ENCODE assay signal across 10 mouse cellular contexts in the genomic region with DNA sequence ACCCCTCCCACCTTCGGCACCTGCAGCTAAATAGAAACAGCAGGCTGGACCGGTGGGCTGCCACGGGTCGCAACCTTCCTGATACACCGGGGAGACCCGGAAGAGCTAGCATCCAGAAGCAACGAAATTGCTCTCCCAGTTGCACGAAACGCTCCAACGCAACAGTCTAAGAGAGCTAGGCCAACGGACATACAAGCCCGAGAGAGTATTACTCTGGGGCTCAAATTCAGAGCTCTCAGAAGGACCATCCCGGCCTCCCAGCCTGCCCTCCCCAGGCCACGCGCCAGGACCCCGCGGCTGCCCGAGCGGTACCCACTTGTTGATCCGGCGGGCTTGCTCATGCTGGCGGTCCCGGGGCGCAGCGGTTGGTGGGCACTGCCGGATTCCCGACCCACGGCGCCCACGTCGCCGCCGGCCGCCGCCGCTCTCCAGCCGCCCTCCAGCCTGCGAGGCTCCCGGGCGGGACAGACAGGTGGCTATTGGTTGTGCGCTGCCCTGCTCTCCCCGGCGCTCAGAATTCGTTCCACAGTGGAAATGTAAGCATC. TPM values are rescaled to one million over a fixed set of nuclear protein-coding genes. Genes with fewer than 3 reads are reported as not detected.
DNase-seq lines count a peak whose midpoint lies in the region; ATAC-seq and TF ChIP-seq lines count a peak whose summit lies in the region.
"Had no signal": no experiment of that assay in that cellular context is flagged by ENCODE, and none has a peak within 500 bp of the region (broad histone marks: within the 10 kb centered on the region; RNA-seq: fewer than 3 reads in every experiment).

No protein-coding gene starts in this region.

- peak overlapping the region; percentile 24; the same call in 1 of the 2 replicates for H3K4me3 ChIP-seq in liver, embryonic 11.5 days (ENCODE audit: low read depth, low read length)
- H3K4me3 ChIP-seq in heart, postnatal 0 days (ENCODE audit: low read depth, low read length): peak overlapping the region; percentile 29
- peak overlapping the region; percentile 37 for H3K4me3 ChIP-seq in midbrain, embryonic 16.5 days (ENCODE audit: low read depth, low read length)

- no peak for TF ChIP-seq CTCF in heart, postnatal 0 days (IDR thresholded peaks at IDR 0.05; ENCODE audit: low read depth)

- 1% methylated on average over 44 of the region's 44 CpGs for WGBS in liver, embryonic 11.5 days
- under 1% methylated on average over 44 of the region's 44 CpGs for WGBS in heart, postnatal 0 days
- under 1% methylated on average over 33 of the region's 44 CpGs for WGBS in midbrain, embryonic 16.5 days

- H3K9me3 ChIP-seq in liver, embryonic 11.5 days (ENCODE audit: control insufficient read depth, low read length): no peaks in the 10 kb centered on the region
- 0 out of 2 replicates have a peak, but pooled peaks cover 6% of the 10 kb centered on the region for H3K9me3 ChIP-seq in heart, postnatal 0 days (replicated peaks; ENCODE audit: control insufficient read depth, low read length)
- H3K9me3 ChIP-seq in midbrain, embryonic 16.5 days (replicated peaks; ENCODE audit: control insufficient read depth, low read length, poor library complexity, severe bottlenecking): no peaks in the 10 kb centered on the region

- H3K36me3 ChIP-seq in liver, embryonic 11.5 days (ENCODE audit: control insufficient read depth, insufficient read depth, low read length): no peaks in the 10 kb centered on the region
- no peaks in the 10 kb centered on the region for H3K36me3 ChIP-seq in heart, postnatal 0 days (replicated peaks; ENCODE audit: control insufficient read depth, insufficient read depth, low read length)
- H3K36me3 ChIP-seq in midbrain, embryonic 16.5 days (ENCODE audit: control insufficient read depth, insufficient read depth, low read length): no peaks in the 10 kb centered on the region

- peaks cover 99% of the 10 kb centered on the region for H3K27me3 ChIP-seq in liver, embryonic 11.5 days (replicated peaks; ENCODE audit: control insufficient read depth, insufficient read depth, low read length)
- peaks cover 99% of the 10 kb centered on the region for H3K27me3 ChIP-seq in heart, postnatal 0 days (ENCODE audit: control insufficient read depth, insufficient read depth, low read length)
- peaks cover 32% of the 10 kb centered on the region for H3K27me3 ChIP-seq in midbrain, embryonic 16.5 days (ENCODE audit: control insufficient read depth, insufficient read depth, low read depth, low read length)

- H3K9ac ChIP-seq in liver, embryonic 11.5 days (ENCODE audit: low read depth, low read length): no peak overlapping the region
- H3K9ac ChIP-seq in heart, postnatal 0 days (replicated peaks; ENCODE audit: low read depth, low read length): no peak overlapping the region
- peak overlapping the region; percentile 38; the same call in 1 of the 2 replicates for H3K9ac ChIP-seq in midbrain, embryonic 16.5 days (ENCODE audit: low read depth, low read length)

- DNase-seq in cerebellum, postnatal 25 days: peak; percentile 17 to 19
- no peak for DNase-seq in cerebellum, postnatal 4 days (ENCODE audit: low spot score in 2 of 2)
- DNase-seq in liver, embryonic 11.5 days (ENCODE audit: low spot score): no peak
- no peak for DNase-seq in liver
- DNase-seq in heart, postnatal 0 days (ENCODE audit: low spot score): no peak
- no peak for DNase-seq in yolk sac, embryonic 10.5 days (ENCODE audit: low spot score)
- DNase-seq in left cerebral cortex, adult 18-20 months (ENCODE audit: low spot score in 2 of 2): no peak
- DNase-seq: thymus, postnatal 14 days had no signal

- ATAC-seq in liver, embryonic 11.5 days (replicated peaks; ENCODE audit: low FRiP score): no peak
- ATAC-seq in heart, postnatal 0 days (ENCODE audit: insufficient read depth, low read depth): no peak; the same call in 1 of the 2 replicates
- ATAC-seq in midbrain, embryonic 16.5 days: no peak

- H3K4me2 ChIP-seq in liver, embryonic 11.5 days: no peak overlapping the region
- H3K4me2 ChIP-seq in heart, postnatal 0 days (ENCODE audit: low read depth, low read length): peak overlapping the region; percentile 8; the same call in 1 of the 2 replicates
- H3K4me2 ChIP-seq in midbrain, embryonic 16.5 days (ENCODE audit: low read length): peak overlapping the region; percentile 61

- H3K27ac ChIP-seq in liver, embryonic 11.5 days (ENCODE audit: low read depth, low read length): no peak overlapping the region
- H3K27ac ChIP-seq in heart, postnatal 0 days (ENCODE audit: low read depth): no peak overlapping the region
- no peak overlapping the region for H3K27ac ChIP-seq in midbrain, embryonic 16.5 days (ENCODE audit: low read length)

- TF ChIP-seq EP300 in heart, postnatal 0 days (IDR thresholded peaks at IDR 0.05; ENCODE audit: low read depth): no peak

- H3K4me1 ChIP-seq in liver, embryonic 11.5 days (replicated peaks; ENCODE audit: control insufficient read depth, insufficient read depth, low read length): peaks cover 5% of the 10 kb centered on the region; the same call in 1 of the 2 replicates
- peaks cover 7% of the 10 kb centered on the region; the same call in 1 of the 2 replicates for H3K4me1 ChIP-seq in heart, postnatal 0 days (ENCODE audit: control insufficient read depth, insufficient read depth)
- H3K4me1 ChIP-seq in midbrain, embryonic 16.5 days (ENCODE audit: control insufficient read depth, insufficient read depth, low read length): peaks cover 26% of the 10 kb centered on the region

RNA-seq across cellular contexts. Expression of a gene that starts 0.8 kb away (rescaled TPM):
- not detected in 2 replicates for polyA plus RNA-seq in liver, embryonic 11.5 days (2014; fragmentation: Nextera tagmentation; extraction: Ambion mirVana)
- not detected in 2 replicates for total RNA-seq in heart, postnatal 0 days (2014; rRNA removed; ENCODE audit: low replicate concordance)
- not detected in 2 replicates for polyA plus RNA-seq in heart, postnatal 0 days (2015; fragmentation: Nextera tagmentation; extraction: Ambion mirVana)
- 5.2 and 5.6 TPM in 2 replicates for polyA plus RNA-seq in midbrain, embryonic 16.5 days (2015; fragmentation: Nextera tagmentation; extraction: Ambion mirVana)
- total RNA-seq in left cerebral cortex, adult 18-20 months (2021): 10 to 100 TPM; 13.9 to 14.1 TPM
- polyA plus RNA-seq: neural tube, embryonic 14.5 days had no signal

RNA-seq across cellular contexts. Expression of a gene that starts 1.0 kb away (rescaled TPM):
- polyA plus RNA-seq in liver, embryonic 11.5 days (2014; fragmentation: Nextera tagmentation; extraction: Ambion mirVana): 24.8 and 27.7 TPM in 2 replicates
- total RNA-seq in heart, postnatal 0 days (2014; rRNA removed; ENCODE audit: low replicate concordance): 13.8 and 26.7 TPM in 2 replicates
- polyA plus RNA-seq in heart, postnatal 0 days (2015; fragmentation: Nextera tagmentation; extraction: Ambion mirVana): 17.7 and 20.2 TPM in 2 replicates
- polyA plus RNA-seq in midbrain, embryonic 16.5 days (2015; fragmentation: Nextera tagmentation; extraction: Ambion mirVana): 39.9 and 43.7 TPM in 2 replicates
- total RNA-seq in left cerebral cortex, adult 18-20 months (2021): 10 to 100 TPM; 51.7 to 53.7 TPM

Comparison
In these comparisons a context has a peak if more than half of its experiments do, and no peak if none do; other contexts are left out.
1. DNase-seq: peak in cerebellum, postnatal 25 days (2 of 2); none in cerebellum, postnatal 4 days (0 of 2), liver, embryonic 11.5 days (single experiment), liver (single experiment), heart, postnatal 0 days (single experiment), yolk sac, embryonic 10.5 days (single experiment) and left cerebral cortex, adult 18-20 months (0 of 2).
2. Peak in every context shown above with its lines, with median percentiles within 50 percentile points of each other: H3K4me3 ChIP-seq.